Mouse (Mus musculus): Measurements from ENCODE around the gene Olfr122. TPM values are rescaled to one million over a fixed set of nuclear protein-coding genes. Genes with fewer than 3 reads are reported as not detected.

Gene Olfr122
- polyA plus RNA-seq (2015; fragmentation: Nextera tagmentation; extraction: Ambion mirVana), result not detected in 2 replicates

- Histone ChIP-seq H3K4me1 (ENCODE audit: control insufficient read depth, low read depth, low read length) (no peaks in the 10 kb centered on the region), H3K27me3 (ENCODE audit: control insufficient read depth, insufficient read depth, low read depth, low read length) (no peaks in the 10 kb centered on the region), H3K36me3 (ENCODE audit: control insufficient read depth, insufficient read depth) (no peaks in the 10 kb centered on the region), H3K9me3 (replicated peaks; ENCODE audit: control insufficient read depth, low read length) (no peaks in the 10 kb centered on the region), H3K4me2 (ENCODE audit: low read depth, low read length) (no peak within 1 kb of the TSS), H3K4me3 (ENCODE audit: low read depth, low read length) (no peak within 1 kb of the TSS), H3K9ac (ENCODE audit: low read depth, low read length) (no peak within 1 kb of the TSS), H3K27ac (ENCODE audit: low read length) (no peak within 1 kb of the TSS)
- 58% methylated on average over 4 of the region's 4 CpGs for WGBS (ENCODE audit: insufficient replicate concordance)
- ATAC-seq (ENCODE audit: low read depth), result no peak
Measured at GRCm38 (mm10) chr17:37768307-37768706, at the start of gene Olfr122. Olfr122 (plus strand) TSS chr17:37768607.

- ATAC-seq (ENCODE audit: low read depth), result no peak
- Histone ChIP-seq H3K27ac (ENCODE audit: low read length) (no peak within 1 kb of the TSS), H3K4me2 (ENCODE audit: low read depth, low read length) (no peak within 1 kb of the TSS), H3K27me3 (ENCODE audit: control insufficient read depth, insufficient read depth, low read depth, low read length) (no peaks in the 10 kb centered on the region), H3K36me3 (ENCODE audit: control insufficient read depth, insufficient read depth) (no peaks in the 10 kb centered on the region), H3K9me3 (replicated peaks; ENCODE audit: control insufficient read depth, low read length) (no peaks in the 10 kb centered on the region), H3K4me3 (ENCODE audit: low read depth, low read length) (no peak within 1 kb of the TSS), H3K9ac (ENCODE audit: low read depth, low read length) (no peak within 1 kb of the TSS), H3K4me1 (ENCODE audit: control insufficient read depth, low read depth, low read length) (no peaks in the 10 kb centered on the region)
- WGBS (ENCODE audit: insufficient replicate concordance), result 38% methylated on average over 1 of the region's 1 CpGs
Measured at GRCm38 (mm10) chr17:37721508-37721907, 46.9 kb upstream of the Olfr122 start, which contains the start of gene Olfr120. Olfr120 (plus strand) TSS chr17:37721808.

GRCm38 (mm10) chr17:37738070-37738469, 30.3 kb upstream of the Olfr122 start:
- no peaks in the 10 kb centered on the region for H3K9me3 ChIP-seq (replicated peaks; ENCODE audit: control insufficient read depth, low read length)
- WGBS (ENCODE audit: insufficient replicate concordance), result 42% methylated on average over 7 of the region's 7 CpGs
- no peak overlapping the region for H3K27ac ChIP-seq (ENCODE audit: low read length)
- H3K4me3 ChIP-seq (ENCODE audit: low read depth, low read length), result no peak overlapping the region
- no peak overlapping the region for H3K4me2 ChIP-seq (ENCODE audit: low read depth, low read length)
- no peaks in the 10 kb centered on the region for H3K27me3 ChIP-seq (ENCODE audit: control insufficient read depth, insufficient read depth, low read depth, low read length)
- H3K36me3 ChIP-seq (ENCODE audit: control insufficient read depth, insufficient read depth), result no peaks in the 10 kb centered on the region
- no peak for ATAC-seq (ENCODE audit: low read depth)
- H3K4me1 ChIP-seq (ENCODE audit: control insufficient read depth, low read depth, low read length), result no peaks in the 10 kb centered on the region
- no peak overlapping the region for H3K9ac ChIP-seq (ENCODE audit: low read depth, low read length)

- no peak within 1 kb of the TSS for H3K4me3 ChIP-seq (ENCODE audit: low read depth, low read length)
- H3K9me3 ChIP-seq (replicated peaks; ENCODE audit: control insufficient read depth, low read length), result no peaks in the 10 kb centered on the region
- WGBS (ENCODE audit: insufficient replicate concordance), result 58% methylated on average over 2 of the region's 2 CpGs
- H3K9ac ChIP-seq (ENCODE audit: low read depth, low read length), result no peak within 1 kb of the TSS
- no peaks in the 10 kb centered on the region for H3K27me3 ChIP-seq (ENCODE audit: control insufficient read depth, insufficient read depth, low read depth, low read length)
- no peaks in the 10 kb centered on the region for H3K4me1 ChIP-seq (ENCODE audit: control insufficient read depth, low read depth, low read length)
- H3K36me3 ChIP-seq (ENCODE audit: control insufficient read depth, insufficient read depth), result no peaks in the 10 kb centered on the region
- no peak within 1 kb of the TSS for H3K4me2 ChIP-seq (ENCODE audit: low read depth, low read length)
- H3K27ac ChIP-seq (ENCODE audit: low read length), result no peak within 1 kb of the TSS
- no peak for ATAC-seq (ENCODE audit: low read depth)
Measured at GRCm38 (mm10) chr17:37793229-37793628, 24.8 kb downstream of the Olfr122 start, which contains the start of gene Olfr123. Olfr123 (plus strand) TSS chr17:37793529.

- ATAC-seq (ENCODE audit: low read depth), result no peak
- no peak within 1 kb of the TSS for H3K4me2 ChIP-seq (ENCODE audit: low read depth, low read length)
- no peaks in the 10 kb centered on the region for H3K4me1 ChIP-seq (ENCODE audit: control insufficient read depth, low read depth, low read length)
- no peaks in the 10 kb centered on the region for H3K27me3 ChIP-seq (ENCODE audit: control insufficient read depth, insufficient read depth, low read depth, low read length)
- H3K9ac ChIP-seq (ENCODE audit: low read depth, low read length), result no peak within 1 kb of the TSS
- H3K27ac ChIP-seq (ENCODE audit: low read length), result no peak within 1 kb of the TSS
- H3K36me3 ChIP-seq (ENCODE audit: control insufficient read depth, insufficient read depth), result no peaks in the 10 kb centered on the region
- H3K9me3 ChIP-seq (replicated peaks; ENCODE audit: control insufficient read depth, low read length), result no peaks in the 10 kb centered on the region
- H3K4me3 ChIP-seq (ENCODE audit: low read depth, low read length), result no peak within 1 kb of the TSS
- WGBS (ENCODE audit: insufficient replicate concordance), result 54% methylated on average over 3 of the region's 3 CpGs
Measured at GRCm38 (mm10) chr17:37799588-37799987, 31.2 kb downstream of the Olfr122 start, which contains the start of gene Olfr124. Olfr124 (plus strand) TSS chr17:37799888.

Other genes starting within 250 kb of the Olfr122 start
- gene Olfr112, start 199.2 kb upstream of the Olfr122 start, polyA plus RNA-seq (2015; fragmentation: Nextera tagmentation; extraction: Ambion mirVana), result not detected in 2 replicates
- gene Olfr113, start 190.9 kb upstream of the Olfr122 start, polyA plus RNA-seq (2015; fragmentation: Nextera tagmentation; extraction: Ambion mirVana), result not detected in 2 replicates
- gene Olfr114, start 175.9 kb upstream of the Olfr122 start, polyA plus RNA-seq (2015; fragmentation: Nextera tagmentation; extraction: Ambion mirVana), result not detected in 2 replicates
- gene Olfr115, start 141.5 kb upstream of the Olfr122 start, polyA plus RNA-seq (2015; fragmentation: Nextera tagmentation; extraction: Ambion mirVana), result not detected in 2 replicates
- gene Olfr116, start 141.4 kb upstream of the Olfr122 start, polyA plus RNA-seq (2015; fragmentation: Nextera tagmentation; extraction: Ambion mirVana), result not detected in 2 replicates
- not detected in 2 replicates for gene Olfr117, start 104.8 kb upstream of the Olfr122 start, polyA plus RNA-seq (2015; fragmentation: Nextera tagmentation; extraction: Ambion mirVana)
- not detected in 2 replicates for gene Olfr118, start 101.6 kb upstream of the Olfr122 start, polyA plus RNA-seq (2015; fragmentation: Nextera tagmentation; extraction: Ambion mirVana)
- gene Olfr119, start 72.0 kb upstream of the Olfr122 start, polyA plus RNA-seq (2015; fragmentation: Nextera tagmentation; extraction: Ambion mirVana), result not detected in 2 replicates
- gene Olfr120, start 46.8 kb upstream of the Olfr122 start, polyA plus RNA-seq (2015; fragmentation: Nextera tagmentation; extraction: Ambion mirVana), result not detected in 2 replicates
- gene Olfr121, start 19.8 kb upstream of the Olfr122 start, polyA plus RNA-seq (2015; fragmentation: Nextera tagmentation; extraction: Ambion mirVana), result not detected in 2 replicates
- gene Olfr123, start 24.9 kb downstream of the Olfr122 start, polyA plus RNA-seq (2015; fragmentation: Nextera tagmentation; extraction: Ambion mirVana), result not detected in 2 replicates
- not detected in 2 replicates for gene Olfr124, start 31.3 kb downstream of the Olfr122 start, polyA plus RNA-seq (2015; fragmentation: Nextera tagmentation; extraction: Ambion mirVana)
- not detected in 2 replicates for gene Olfr125, start 64.3 kb downstream of the Olfr122 start, polyA plus RNA-seq (2015; fragmentation: Nextera tagmentation; extraction: Ambion mirVana)
- gene Olfr126, start 78.9 kb downstream of the Olfr122 start, polyA plus RNA-seq (2015; fragmentation: Nextera tagmentation; extraction: Ambion mirVana), result not detected in 2 replicates
- gene Olfr127, start 131.8 kb downstream of the Olfr122 start, polyA plus RNA-seq (2015; fragmentation: Nextera tagmentation; extraction: Ambion mirVana), result not detected in 2 replicates
- gene Olfr128, start 151.9 kb downstream of the Olfr122 start, polyA plus RNA-seq (2015; fragmentation: Nextera tagmentation; extraction: Ambion mirVana), result not detected in 2 replicates
- gene Olfr761, start 184.5 kb downstream of the Olfr122 start, polyA plus RNA-seq (2015; fragmentation: Nextera tagmentation; extraction: Ambion mirVana), result not detected in 2 replicates

Measured in liver, embryonic 16.5 days (tissue).